Mouse (Mus musculus) natural killer cell, adult 2 months (primary cell): Measurements from ENCODE around the gene Kat2b.
"Not testable (repeated sequence)": the region's sequence is repeated elsewhere in the genome, so short reads cannot be mapped to it uniquely, and the experiment has no call there.

Experiments used
- DNase-seq, 2 experiments: peaks; one replicate each; pipeline ENCODE4 v3.0.0; 2022; ENCODE audit warnings: low spot score in 2 of 2

The Kat2b gene

DNA sequence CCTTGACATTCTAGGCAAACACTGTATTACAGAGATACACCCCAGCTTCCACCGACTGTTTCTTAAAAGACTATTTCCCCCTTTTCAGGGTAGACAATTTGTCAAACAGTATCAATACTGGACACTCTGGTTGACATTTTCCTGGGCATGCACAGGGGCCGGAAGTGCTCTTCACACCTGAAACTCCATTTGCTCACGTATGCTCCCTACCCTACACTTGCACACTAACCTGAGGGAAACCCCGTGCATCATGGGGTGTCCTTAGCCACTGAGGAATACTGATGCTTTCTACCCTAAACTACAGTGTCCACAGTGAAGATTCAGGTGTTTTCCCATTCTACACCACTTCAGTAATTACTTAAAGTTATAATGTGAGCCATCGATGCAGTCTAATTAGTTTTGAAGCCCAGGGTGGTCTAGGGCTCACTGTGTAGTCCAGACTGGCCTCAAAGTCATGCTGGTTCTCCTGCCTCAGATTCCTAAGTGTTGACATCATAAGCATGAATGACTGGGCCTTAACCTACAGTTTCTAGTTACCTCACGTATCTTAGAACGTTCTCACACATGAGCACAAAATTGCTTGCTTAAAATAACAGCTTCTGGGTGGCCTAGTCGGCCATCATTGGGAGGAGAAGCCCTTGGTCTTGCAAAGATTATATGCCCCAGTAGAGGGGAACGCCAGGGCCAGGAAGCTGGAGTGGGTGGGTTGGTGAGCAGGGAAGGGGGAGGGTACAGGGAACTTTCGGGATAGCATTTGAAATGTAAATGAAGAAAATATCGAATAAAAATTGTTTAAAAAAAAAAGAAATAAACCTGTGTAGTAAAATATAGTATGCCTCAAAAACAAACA lies 30.5 kb downstream of the Kat2b start:
- no peak for DNase-seq

GRCm38 (mm10) chr17:53598571-53598970 lies 31.9 kb downstream of the Kat2b start:
- DNase-seq, result no peak

- DNase-seq, result not testable (repeated sequence)
Measured at GRCm38 (mm10) chr17:53603236-53603635, 36.6 kb downstream of the Kat2b start.

DNA sequence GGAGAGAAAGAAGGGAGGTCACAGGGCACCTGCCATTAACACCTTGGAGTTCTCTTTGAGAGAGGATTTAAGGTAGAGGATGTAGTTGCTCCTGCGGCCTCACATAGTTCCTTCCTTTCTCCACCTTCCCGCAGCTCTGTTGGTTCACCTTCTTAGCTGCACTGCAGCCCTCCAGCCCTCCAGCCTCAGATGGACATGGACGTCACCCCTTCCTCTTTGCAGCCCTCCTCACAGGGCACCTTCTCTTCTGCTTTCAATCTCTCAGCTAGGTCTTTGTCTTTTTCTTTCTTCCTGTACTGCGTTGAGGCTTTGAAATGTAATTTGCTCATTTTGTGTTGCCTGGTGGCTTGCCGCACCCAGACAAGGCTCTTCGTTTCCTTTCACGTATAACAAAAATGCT lies 39.4 kb downstream of the Kat2b start:
- DNase-seq, result not testable (repeated sequence)

DNA sequence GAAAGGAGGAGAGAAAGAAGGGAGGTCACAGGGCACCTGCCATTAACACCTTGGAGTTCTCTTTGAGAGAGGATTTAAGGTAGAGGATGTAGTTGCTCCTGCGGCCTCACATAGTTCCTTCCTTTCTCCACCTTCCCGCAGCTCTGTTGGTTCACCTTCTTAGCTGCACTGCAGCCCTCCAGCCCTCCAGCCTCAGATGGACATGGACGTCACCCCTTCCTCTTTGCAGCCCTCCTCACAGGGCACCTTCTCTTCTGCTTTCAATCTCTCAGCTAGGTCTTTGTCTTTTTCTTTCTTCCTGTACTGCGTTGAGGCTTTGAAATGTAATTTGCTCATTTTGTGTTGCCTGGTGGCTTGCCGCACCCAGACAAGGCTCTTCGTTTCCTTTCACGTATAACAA lies 42.3 kb downstream of the Kat2b start:
- not testable (repeated sequence) for DNase-seq

GRCm38 (mm10) chr17:53617295-53617957 lies 50.8 kb downstream of the Kat2b start:
- DNase-seq, result no peak

DNA sequence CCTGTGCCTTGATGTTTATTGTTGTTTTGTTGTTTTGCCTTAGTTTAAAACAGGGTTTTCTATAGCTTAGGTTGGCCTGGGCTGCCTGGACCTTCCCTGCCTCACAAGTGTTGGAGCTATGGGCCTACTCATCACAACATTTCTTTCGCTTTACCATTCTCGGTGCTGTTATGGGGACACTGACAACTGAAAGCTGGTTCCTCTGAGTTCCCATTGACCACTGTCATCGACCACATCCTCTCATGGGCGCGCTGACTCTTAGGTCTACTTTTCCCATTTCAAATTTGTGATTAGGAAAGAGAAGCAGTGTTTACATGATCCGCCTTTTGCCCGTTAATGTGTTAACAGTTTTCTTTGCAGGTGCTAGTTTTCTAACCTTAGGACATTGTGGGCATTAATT lies 51.7 kb downstream of the Kat2b start:
- no peak for DNase-seq

GRCm38 (mm10) chr17:53619391-53619790 lies 52.7 kb downstream of the Kat2b start:
- DNase-seq, result no peak

DNA sequence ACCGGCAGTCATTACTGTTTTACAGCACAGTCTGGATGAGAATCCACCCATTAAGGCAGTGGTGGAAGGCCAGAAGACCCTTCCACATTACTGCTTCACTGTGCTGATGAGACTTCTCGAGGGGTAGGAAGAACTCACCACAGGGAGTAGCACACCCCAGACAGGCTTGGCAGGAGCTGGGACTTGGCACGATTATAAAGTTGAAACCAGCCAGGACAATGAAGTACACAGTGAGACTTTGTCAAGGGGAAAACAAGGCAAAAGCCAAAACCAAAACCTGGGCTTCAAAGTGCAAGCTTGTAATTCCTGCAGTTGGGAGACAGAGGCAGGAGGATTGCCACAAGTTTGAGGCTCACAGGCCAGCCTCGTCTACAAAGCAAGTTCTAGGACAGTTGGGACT lies 54.0 kb downstream of the Kat2b start:
- no peak for DNase-seq

DNA sequence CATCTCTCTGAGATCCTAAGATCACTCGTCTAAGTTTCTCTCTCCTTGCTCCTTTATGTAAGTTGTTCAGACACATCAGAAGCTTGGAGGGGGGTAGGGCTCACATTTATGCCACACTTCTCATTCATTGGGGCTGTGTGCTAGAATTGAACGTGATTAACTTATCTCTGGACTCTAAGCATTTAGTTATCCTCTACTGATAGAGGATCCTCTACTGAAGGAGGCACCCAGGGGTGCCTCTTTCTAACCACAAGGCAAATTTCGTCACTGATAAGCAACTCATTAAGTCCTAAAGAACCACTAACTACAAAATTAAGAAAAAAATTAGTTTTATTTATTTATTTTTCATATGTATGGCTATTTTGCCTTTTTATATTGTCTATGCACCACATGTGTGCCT lies 55.5 kb downstream of the Kat2b start:
- no peak for DNase-seq

GRCm38 (mm10) chr17:53623762-53624161 lies 57.1 kb downstream of the Kat2b start:
- DNase-seq, result no peak

DNA sequence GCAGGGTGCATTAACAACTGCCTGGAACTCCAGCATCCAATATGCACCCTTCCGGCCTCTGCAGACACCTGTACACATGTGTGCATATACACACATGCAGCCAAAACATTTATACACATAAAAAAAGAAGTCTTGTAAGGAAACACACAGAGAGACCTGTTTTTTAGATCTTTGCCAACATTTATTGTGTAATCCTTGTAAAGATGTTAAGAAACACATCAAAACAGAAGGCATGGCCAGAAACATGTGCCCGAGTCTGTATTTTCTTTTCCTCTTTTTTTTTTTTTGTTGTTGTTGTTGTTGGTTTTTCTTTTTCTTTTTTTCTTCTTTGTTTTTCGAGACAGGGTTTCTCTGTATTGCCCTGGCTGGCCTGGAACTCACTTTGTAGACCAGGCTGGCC lies 59.5 kb downstream of the Kat2b start:
- no peak for DNase-seq

- no peak for DNase-seq
Measured at GRCm38 (mm10) chr17:53627497-53627896, 60.8 kb downstream of the Kat2b start.

- no peak for DNase-seq
Measured at GRCm38 (mm10) chr17:53628131-53628530, 61.5 kb downstream of the Kat2b start.

DNA sequence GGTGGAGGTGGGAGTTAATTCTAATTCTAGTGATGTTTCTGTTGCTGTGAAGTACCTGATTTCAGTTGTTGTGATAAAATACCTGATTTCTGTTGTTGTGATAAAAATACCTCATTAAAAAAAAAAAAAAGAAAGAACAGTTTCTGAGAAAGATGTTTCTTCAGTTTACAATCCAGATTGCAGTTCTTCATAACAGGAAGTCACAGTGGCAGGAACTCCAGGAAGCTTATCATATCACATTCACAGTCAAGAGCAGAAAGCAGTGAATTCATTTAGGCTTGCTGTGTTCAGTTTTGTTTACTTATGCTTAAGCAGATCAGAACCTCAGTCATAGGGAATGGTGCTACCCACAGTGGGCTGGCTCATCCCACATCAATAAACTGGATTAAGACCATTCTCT lies 64.7 kb downstream of the Kat2b start:
- no peak for DNase-seq

DNA sequence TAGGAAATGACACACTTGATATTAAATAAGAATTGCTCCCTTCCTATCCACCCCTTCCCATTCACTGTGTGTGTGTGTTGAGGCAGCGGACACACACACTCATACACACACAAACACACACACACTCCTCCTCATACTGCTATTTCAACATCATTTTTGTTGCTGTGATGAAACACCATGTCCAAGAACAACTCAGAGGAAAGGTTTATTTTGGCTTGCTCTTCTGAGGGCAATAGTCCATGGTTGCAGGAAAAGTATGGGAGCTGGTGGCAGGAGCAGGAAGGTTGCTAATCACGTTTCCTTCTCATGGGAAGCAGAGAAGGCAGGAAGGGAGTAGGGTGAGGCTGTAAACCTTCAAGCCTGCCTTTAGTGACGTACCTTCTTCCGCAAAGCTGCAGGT lies 76.7 kb downstream of the Kat2b start:
- DNase-seq, result no peak

GRCm38 (mm10) chr17:53650251-53650661 lies 83.6 kb downstream of the Kat2b start:
- no peak for DNase-seq

DNA sequence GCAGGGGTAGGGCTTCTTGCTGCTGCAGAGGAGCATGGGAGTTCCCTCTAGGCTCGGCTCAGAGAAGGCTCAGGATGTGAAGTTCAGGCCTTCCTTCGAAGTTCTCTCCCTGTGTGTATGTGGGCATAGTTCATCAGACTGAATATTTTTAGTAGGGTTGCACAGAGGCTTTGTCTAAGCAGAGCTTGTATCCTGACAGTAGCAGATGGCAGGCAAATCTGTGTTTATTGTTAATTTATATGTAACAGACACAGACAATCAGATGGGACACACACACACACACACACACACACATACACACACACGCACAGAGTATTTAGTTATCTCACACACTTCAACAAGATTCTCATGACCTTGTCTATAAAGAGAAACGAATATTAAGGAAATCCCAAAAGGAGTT lies 87.9 kb downstream of the Kat2b start:
- no peak for DNase-seq

- DNase-seq, result no peak
Measured at GRCm38 (mm10) chr17:53655081-53655480, 88.4 kb downstream of the Kat2b start.

DNA sequence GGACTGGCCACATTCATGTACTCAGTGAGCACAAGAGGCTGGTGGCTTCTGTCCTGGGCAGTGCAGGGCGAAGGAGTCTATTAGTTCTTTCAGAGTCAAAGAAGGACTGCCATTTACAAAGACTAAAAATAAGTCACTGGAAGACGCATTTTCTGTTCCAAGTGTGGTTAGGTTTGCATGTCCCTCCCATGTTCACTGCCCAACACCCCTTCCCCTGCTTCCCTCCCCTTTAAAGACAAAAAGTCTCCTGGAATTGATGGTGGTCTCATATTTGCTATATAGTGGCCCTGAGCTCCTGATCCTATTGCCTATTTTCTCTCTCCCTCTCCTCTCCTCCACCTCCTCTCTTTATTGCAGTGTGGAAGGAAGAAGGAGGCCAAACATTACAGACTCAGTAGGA lies 89.3 kb downstream of the Kat2b start:
- DNase-seq, result no peak

DNA sequence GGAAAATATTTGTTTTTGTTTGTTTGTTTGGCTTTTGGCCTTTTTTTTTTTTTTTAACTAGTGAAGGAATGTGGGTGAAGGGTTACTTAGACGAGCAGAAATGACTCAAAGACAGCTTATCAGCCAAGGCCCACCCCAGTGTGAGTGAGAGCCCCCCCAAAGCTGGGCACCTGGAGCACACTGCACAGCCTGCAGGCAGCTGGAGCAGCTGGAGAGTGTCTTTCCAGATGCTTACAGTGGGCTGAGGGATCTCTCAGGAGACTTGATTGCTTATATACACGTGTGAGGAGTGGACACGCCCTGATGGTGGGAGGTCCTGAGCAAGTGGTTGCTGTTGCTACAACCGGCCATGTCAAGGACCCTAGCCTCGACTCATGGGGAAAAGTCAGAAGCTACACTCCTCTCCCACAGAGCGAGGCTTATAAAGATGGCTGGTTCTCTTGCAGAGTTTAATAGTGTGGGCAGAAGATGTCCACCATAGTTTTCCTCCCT lies 89.8 kb downstream of the Kat2b start:
- no peak for DNase-seq

GRCm38 (mm10) chr17:53657391-53657790 lies 90.7 kb downstream of the Kat2b start:
- DNase-seq, result not testable (repeated sequence)

GRCm38 (mm10) chr17:53658668-53659067 lies 92.0 kb downstream of the Kat2b start:
- no peak for DNase-seq
